In genomic region chr9:50922363-50923153, GRCm38 (mm10) we compare ENCODE assay signal across 21 mouse cellular contexts.
A peak's percentile ranks its signal among the peaks of the same experiment; 100 is the strongest.
DNase-seq lines count a peak whose midpoint lies in the region; ATAC-seq and TF ChIP-seq lines count a peak whose summit lies in the region.
"Had no signal": no experiment of that assay in that cellular context is flagged by ENCODE, and none has a peak within 500 bp of the region (broad histone marks: within the 10 kb centered on the region; RNA-seq: fewer than 3 reads in every experiment).

No protein-coding gene starts in this region.

- peak; percentile 51 for ATAC-seq in stomach, embryonic 15.5 days (ENCODE audit: insufficient read depth, low FRiP score, low read depth)
- no peak for ATAC-seq in stomach, postnatal 0 days (ENCODE audit: low FRiP score, low TSS enrichment)
- peak; percentile 71 for ATAC-seq in liver, embryonic 11.5 days (replicated peaks; ENCODE audit: low FRiP score)
- no peak for ATAC-seq in monocyte, adult 5-6 weeks (replicated peaks; ENCODE audit: insufficient number of reproducible peaks, low FRiP score, low TSS enrichment, poor library complexity, severe bottlenecking)
- ATAC-seq in forebrain, postnatal 0 days = no peak

- H3K9me3 ChIP-seq in stomach, embryonic 15.5 days = no peaks in the 10 kb centered on the region
- H3K9me3 ChIP-seq in stomach, postnatal 0 days (ENCODE audit: control insufficient read depth, low read length) = no peaks in the 10 kb centered on the region
- no peaks in the 10 kb centered on the region for H3K9me3 ChIP-seq in erythroblast, embryonic 14.5 days (ENCODE audit: control insufficient read depth, low read length)
- H3K9me3 ChIP-seq in liver, embryonic 11.5 days (ENCODE audit: control insufficient read depth, low read length) = no peaks in the 10 kb centered on the region
- H3K9me3 ChIP-seq in forebrain, postnatal 0 days (ENCODE audit: low read length) = no peaks in the 10 kb centered on the region
- H3K9me3 ChIP-seq: embryonic facial prominence, embryonic 12.5 days; heart, embryonic 15.5 days; limb, embryonic 15.5 days; midbrain, embryonic 12.5 days; neural tube, embryonic 15.5 days had no signal

- no peak overlapping the region for H3K27ac ChIP-seq in stomach, embryonic 15.5 days
- no peak overlapping the region for H3K27ac ChIP-seq in stomach, postnatal 0 days (replicated peaks)
- no peak overlapping the region for H3K27ac ChIP-seq in liver, embryonic 11.5 days (ENCODE audit: low read depth, low read length)
- H3K27ac ChIP-seq in gastrocnemius, adult 2 months = no peak overlapping the region
- H3K27ac ChIP-seq in kidney, adult 2 months (ENCODE audit: insufficient read depth, low read depth, low read length) = no peak overlapping the region
- no peak overlapping the region for H3K27ac ChIP-seq in forebrain, postnatal 0 days (ENCODE audit: low read depth, low read length)
- H3K27ac ChIP-seq: embryonic facial prominence, embryonic 12.5 days; heart, embryonic 15.5 days; kidney, postnatal 0 days; limb, embryonic 15.5 days; midbrain, embryonic 12.5 days; neural tube, embryonic 15.5 days had no signal

- no peak for TF ChIP-seq EP300 in stomach, postnatal 0 days (optimal IDR thresholded peaks at IDR 0.05)

- H3K9ac ChIP-seq in stomach, embryonic 15.5 days = no peak overlapping the region
- no peak overlapping the region for H3K9ac ChIP-seq in stomach, postnatal 0 days (ENCODE audit: low read length)
- H3K9ac ChIP-seq in liver, embryonic 11.5 days (ENCODE audit: low read depth, low read length) = no peak overlapping the region
- no peak overlapping the region for H3K9ac ChIP-seq in forebrain, postnatal 0 days
- H3K9ac ChIP-seq: embryonic facial prominence, embryonic 12.5 days; heart, embryonic 15.5 days; limb, embryonic 15.5 days; midbrain, embryonic 12.5 days; neural tube, embryonic 15.5 days had no signal

- DNase-seq in stomach, postnatal 0 days (ENCODE audit: low spot score) = no peak
- no peak for DNase-seq in liver, embryonic 11.5 days (ENCODE audit: low spot score)
- no peak for DNase-seq in gastrocnemius, adult 2 months
- no peak for DNase-seq in kidney, adult 2 months
- no peak for DNase-seq in forebrain, postnatal 0 days
- DNase-seq: adrenal gland, postnatal 10 days; B cell, adult 2 months; cerebellum, adult 2 months; heart, adult 18-20 months; layer of hippocampus, adult 9-11 months; thymus, adult 18-20 months had no signal

- intact Hi-C loops in gastrocnemius, adult 2 months (cut with DNase I) = no loop called here

- H3K4me3 ChIP-seq in stomach, embryonic 15.5 days (replicated peaks) = no peak overlapping the region
- no peak overlapping the region for H3K4me3 ChIP-seq in stomach, postnatal 0 days (ENCODE audit: low read depth, low read length)
- H3K4me3 ChIP-seq in erythroblast, embryonic 14.5 days (replicated peaks) = peak overlapping the region; percentile 23
- H3K4me3 ChIP-seq in liver, embryonic 11.5 days (ENCODE audit: low read depth, low read length) = no peak overlapping the region
- H3K4me3 ChIP-seq in gastrocnemius, adult 2 months = no peak overlapping the region
- no peak overlapping the region for H3K4me3 ChIP-seq in kidney, adult 2 months (ENCODE audit: insufficient read depth, low read depth, low read length)
- H3K4me3 ChIP-seq in forebrain, postnatal 0 days (ENCODE audit: low read depth, low read length) = no peak overlapping the region
- H3K4me3 ChIP-seq: embryonic facial prominence, embryonic 12.5 days; heart, embryonic 15.5 days; limb, embryonic 15.5 days; midbrain, embryonic 12.5 days; myocyte; neural tube, embryonic 15.5 days had no signal

- H3K36me3 ChIP-seq in stomach, embryonic 15.5 days = no peaks in the 10 kb centered on the region
- no peaks in the 10 kb centered on the region for H3K36me3 ChIP-seq in stomach, postnatal 0 days (ENCODE audit: control insufficient read depth, insufficient read depth, low read length)
- peaks cover 28% of the 10 kb centered on the region for H3K36me3 ChIP-seq in erythroblast, embryonic 14.5 days (ENCODE audit: control insufficient read depth)
- H3K36me3 ChIP-seq in liver, embryonic 11.5 days (ENCODE audit: control insufficient read depth, insufficient read depth, low read length) = no peaks in the 10 kb centered on the region
- no peaks in the 10 kb centered on the region for H3K36me3 ChIP-seq in kidney, adult 2 months (ENCODE audit: control insufficient read depth, insufficient read depth, low read length)
- no peaks in the 10 kb centered on the region for H3K36me3 ChIP-seq in forebrain, postnatal 0 days (ENCODE audit: insufficient read depth)
- H3K36me3 ChIP-seq: embryonic facial prominence, embryonic 12.5 days; midbrain, embryonic 12.5 days; neural tube, embryonic 15.5 days had no signal

- no peak for TF ChIP-seq POLR2A in kidney, adult 2 months (IDR thresholded peaks at IDR 0.05; ENCODE audit: low read depth, low read length)

- H3K27me3 ChIP-seq in stomach, embryonic 15.5 days (replicated peaks) = no peaks in the 10 kb centered on the region
- H3K27me3 ChIP-seq in stomach, postnatal 0 days (ENCODE audit: control insufficient read depth, insufficient read depth, low read length) = no peaks in the 10 kb centered on the region
- no peaks in the 10 kb centered on the region for H3K27me3 ChIP-seq in erythroblast, embryonic 14.5 days (ENCODE audit: control insufficient read depth)
- no peaks in the 10 kb centered on the region for H3K27me3 ChIP-seq in liver, embryonic 11.5 days (replicated peaks; ENCODE audit: control insufficient read depth, insufficient read depth, low read length)
- no peaks in the 10 kb centered on the region for H3K27me3 ChIP-seq in kidney, adult 2 months (replicated peaks; ENCODE audit: control insufficient read depth, insufficient read depth, low read length)
- no peaks in the 10 kb centered on the region for H3K27me3 ChIP-seq in forebrain, postnatal 0 days (ENCODE audit: insufficient read depth, low read length)
- H3K27me3 ChIP-seq: embryonic facial prominence, embryonic 12.5 days; heart, embryonic 15.5 days; limb, embryonic 15.5 days; midbrain, embryonic 12.5 days; neural tube, embryonic 15.5 days had no signal

- H3K4me1 ChIP-seq in stomach, embryonic 15.5 days = no peaks in the 10 kb centered on the region
- no peaks in the 10 kb centered on the region for H3K4me1 ChIP-seq in stomach, postnatal 0 days (replicated peaks; ENCODE audit: control insufficient read depth, insufficient read depth)
- peaks cover 84% of the 10 kb centered on the region for H3K4me1 ChIP-seq in erythroblast, embryonic 14.5 days (ENCODE audit: control insufficient read depth)
- peaks cover 19% of the 10 kb centered on the region for H3K4me1 ChIP-seq in liver, embryonic 11.5 days (replicated peaks; ENCODE audit: control insufficient read depth, insufficient read depth, low read length)
- H3K4me1 ChIP-seq in kidney, adult 2 months (ENCODE audit: control insufficient read depth, insufficient read depth, low read length) = no peaks in the 10 kb centered on the region
- H3K4me1 ChIP-seq in forebrain, postnatal 0 days (ENCODE audit: insufficient read depth) = no peaks in the 10 kb centered on the region
- H3K4me1 ChIP-seq: limb, embryonic 15.5 days; midbrain, embryonic 12.5 days; neural tube, embryonic 15.5 days had no signal

- H3K4me2 ChIP-seq in stomach, embryonic 15.5 days = no peak overlapping the region
- H3K4me2 ChIP-seq in stomach, postnatal 0 days (replicated peaks; ENCODE audit: low read depth) = no peak overlapping the region
- H3K4me2 ChIP-seq in liver, embryonic 11.5 days = 0 out of 2 replicates have a peak overlapping the region, but pooled peaks have one; percentile 25
- no peak overlapping the region for H3K4me2 ChIP-seq in forebrain, postnatal 0 days (ENCODE audit: low read depth)
- H3K4me2 ChIP-seq: embryonic facial prominence, embryonic 12.5 days; heart, embryonic 15.5 days; limb, embryonic 15.5 days; midbrain, embryonic 12.5 days; neural tube, embryonic 15.5 days had no signal

- WGBS in stomach, embryonic 15.5 days = 56% methylated on average over 5 of the region's 5 CpGs
- 56% methylated on average over 5 of the region's 5 CpGs for WGBS in stomach, postnatal 0 days
- 75% methylated on average over 5 of the region's 5 CpGs for WGBS in liver, embryonic 11.5 days
- WGBS in kidney, adult 2 months = 68% methylated on average over 5 of the region's 5 CpGs
- WGBS in forebrain, postnatal 0 days = 79% methylated on average over 5 of the region's 5 CpGs

- TF ChIP-seq CTCF in stomach, postnatal 0 days (IDR thresholded peaks at IDR 0.05; ENCODE audit: low read depth) = no peak
- TF ChIP-seq CTCF in gastrocnemius, adult 2 months (IDR thresholded peaks at IDR 0.05) = no peak
- TF ChIP-seq CTCF in kidney, adult 2 months (conservative IDR thresholded peaks at IDR 0.05; ENCODE audit: insufficient read depth, insufficient read length, low read depth, low read length) = no peak
- TF ChIP-seq CTCF in forebrain, postnatal 0 days (IDR thresholded peaks at IDR 0.05; ENCODE audit: low read depth) = no peak

Comparison
In these comparisons a context has a peak if more than half of its experiments do, and no peak if none do; other contexts are left out.
1. ATAC-seq: peak in stomach, embryonic 15.5 days (single experiment) and liver, embryonic 11.5 days (single experiment); none in stomach, postnatal 0 days (single experiment), monocyte, adult 5-6 weeks (single experiment) and forebrain, postnatal 0 days (single experiment).